Mouse (Mus musculus): Measurements from ENCODE around the gene Tmem239.

GRCm38 (mm10) chr2:130400046-130400445 lies 6.2 kb upstream of the Tmem239 start:
- TF ChIP-seq CTCF (conservative IDR thresholded peaks at IDR 0.05; ENCODE audit: low read length) (no peak), POU5F1 (IDR thresholded peaks at IDR 0.05; ENCODE audit: borderline replicate concordance, low read length) (no peak), NANOG (IDR thresholded peaks at IDR 0.05; ENCODE audit: borderline replicate concordance, low read length) (no peak)
